Mouse (Mus musculus) E14TG2a.4 (cell line): ENCODE measurements around the gene Pik3cb.
A peak's percentile ranks its signal among the peaks of the same experiment; 100 is the strongest.

Experiments
- H3K27me3 ChIP-seq: 2 replicates; pipeline ENCODE4 v1.6.1; 2014; ENCODE audit warnings: low read length, control low read depth; ENCODE audit not compliant: insufficient read depth
- H3K36me3 ChIP-seq: 2 replicates; pipeline ENCODE4 v1.6.1; 2014; ENCODE audit warnings: low read length, control low read depth; ENCODE audit not compliant: insufficient read depth
- H3K4me1 ChIP-seq: replicated peaks from 2 replicates; pipeline ENCODE4 v1.6.1; 2014; ENCODE audit warnings: low read depth, low read length, control low read depth
- H3K4me3 ChIP-seq: replicated peaks from 2 replicates; pipeline ENCODE4 v1.5.1; 2014; ENCODE audit warnings: mild to moderate bottlenecking, low read length
- H3K9me3 ChIP-seq: 2 replicates; pipeline ENCODE4 v1.6.1; 2014; ENCODE audit warnings: low read length, control low read depth
- CTCF ChIP-seq: conservative IDR thresholded peaks from 2 replicates; pipeline ENCODE4 v1.5.1; 2014; ENCODE audit warnings: low read length
- NANOG ChIP-seq: IDR thresholded peaks from 2 replicates; pipeline ENCODE4 v1.6.1; 2014; ENCODE audit warnings: borderline replicate concordance, low read length, mixed read lengths
- POU5F1 ChIP-seq: IDR thresholded peaks from 2 replicates; pipeline ENCODE4 v1.6.1; 2014; ENCODE audit warnings: low read length, borderline replicate concordance

Gene Pik3cb

DNA sequence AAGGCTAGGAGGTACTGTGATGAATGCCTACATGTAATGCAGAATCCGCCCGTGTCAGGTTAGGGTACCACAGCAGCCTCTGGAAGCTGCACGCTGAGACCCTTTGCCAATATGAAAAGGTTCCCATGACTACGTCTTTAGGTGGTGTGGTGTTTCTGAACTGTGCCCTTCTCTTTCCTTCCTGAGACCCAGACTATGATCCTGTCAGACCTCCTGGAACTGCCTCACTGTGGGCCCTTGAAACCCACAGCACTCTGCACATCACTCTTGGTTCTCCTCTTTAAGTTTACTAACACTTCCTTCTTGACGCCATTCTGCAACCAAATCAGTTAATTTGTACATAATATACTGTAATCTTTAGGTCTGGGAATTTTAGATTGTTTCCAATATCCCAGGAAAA lies 58.7 kb downstream of the Pik3cb start:
- no peaks in the 10 kb centered on the region for H3K27me3 ChIP-seq
- TF ChIP-seq CTCF (no peak), POU5F1 (no peak), NANOG (no peak)
- H3K4me1 ChIP-seq = no peaks in the 10 kb centered on the region
- H3K4me3 ChIP-seq = no peak overlapping the region
- H3K36me3 ChIP-seq = peaks cover 64% of the 10 kb centered on the region
- no peaks in the 10 kb centered on the region for H3K9me3 ChIP-seq

DNA sequence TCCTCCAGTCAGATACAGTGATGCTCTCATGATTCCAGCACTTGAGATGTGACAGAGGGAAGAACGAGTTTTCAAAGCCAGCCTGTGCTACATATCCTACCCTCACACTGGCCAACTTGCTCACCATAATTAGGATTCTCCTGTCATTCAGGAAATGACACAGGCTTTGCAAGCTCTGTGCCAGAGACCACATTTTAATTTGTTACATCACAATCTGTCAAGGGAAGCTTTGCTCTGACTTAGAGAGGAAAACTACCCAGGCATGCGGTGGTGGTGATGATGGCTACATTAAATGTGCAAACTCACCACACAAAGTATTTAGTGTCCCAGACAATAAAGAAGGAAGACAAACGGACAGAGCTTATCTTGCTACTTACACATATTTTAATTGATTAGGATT lies 59.1 kb downstream of the Pik3cb start:
- H3K4me3 ChIP-seq = no peak overlapping the region
- H3K36me3 ChIP-seq = peaks cover 60% of the 10 kb centered on the region
- H3K9me3 ChIP-seq = no peaks in the 10 kb centered on the region
- TF ChIP-seq NANOG (no peak), POU5F1 (no peak), CTCF (no peak)
- H3K27me3 ChIP-seq = no peaks in the 10 kb centered on the region
- no peaks in the 10 kb centered on the region for H3K4me1 ChIP-seq

GRCm38 (mm10) chr9:99080657-99081056 lies 59.8 kb downstream of the Pik3cb start:
- H3K36me3 ChIP-seq = peaks cover 57% of the 10 kb centered on the region
- H3K9me3 ChIP-seq = no peaks in the 10 kb centered on the region
- no peaks in the 10 kb centered on the region for H3K4me1 ChIP-seq
- H3K4me3 ChIP-seq = no peak overlapping the region
- H3K27me3 ChIP-seq = no peaks in the 10 kb centered on the region
- TF ChIP-seq POU5F1 (no peak), CTCF (0 out of 2 replicates have a peak, but pooled peaks have one; percentile 6), NANOG (no peak)

DNA sequence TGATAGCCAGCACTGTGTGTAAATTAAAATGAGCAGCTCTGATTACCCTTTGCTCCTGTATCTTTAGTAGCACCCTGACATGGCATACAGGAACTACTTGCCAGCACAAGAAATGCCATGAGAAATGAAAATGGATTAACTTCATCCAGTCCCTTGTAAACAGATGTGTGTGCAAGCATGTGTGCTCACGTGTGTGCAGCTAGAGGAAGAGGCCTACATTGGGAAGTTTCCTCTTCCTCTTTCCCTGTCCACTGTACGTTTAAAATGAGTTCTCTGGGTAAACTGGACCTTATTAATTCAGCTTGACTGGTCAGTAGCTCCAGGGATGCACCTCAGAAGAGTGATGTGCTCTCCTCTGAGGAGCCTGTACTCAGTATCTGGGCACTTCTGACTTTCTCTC lies 66.0 kb downstream of the Pik3cb start:
- Histone ChIP-seq H3K9me3 (no peaks in the 10 kb centered on the region), H3K27me3 (no peaks in the 10 kb centered on the region), H3K36me3 (peaks cover 59% of the 10 kb centered on the region), H3K4me3 (no peak overlapping the region), H3K4me1 (no peaks in the 10 kb centered on the region)
- TF ChIP-seq NANOG (no peak), POU5F1 (no peak), CTCF (no peak)

DNA sequence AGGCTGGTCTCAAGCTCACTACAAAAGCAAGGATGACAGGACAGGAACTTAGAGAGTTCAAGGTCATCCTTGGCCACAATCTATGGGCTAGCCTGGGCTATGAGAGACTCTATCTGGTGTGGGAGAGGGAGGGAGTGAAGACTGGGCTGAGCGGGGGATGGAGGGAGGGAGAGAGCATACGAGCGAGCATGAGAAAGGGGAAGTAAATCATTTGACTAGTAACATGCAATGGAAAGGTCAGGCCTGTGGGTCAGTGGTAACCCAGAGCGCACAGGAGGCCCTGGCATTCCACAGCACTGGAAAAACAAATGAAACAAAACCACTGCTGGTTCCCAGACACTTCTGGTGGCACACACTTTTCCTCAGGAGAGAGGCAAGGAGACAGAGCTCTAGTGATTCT lies 67.9 kb downstream of the Pik3cb start:
- H3K4me1 ChIP-seq = no peaks in the 10 kb centered on the region
- no peaks in the 10 kb centered on the region for H3K9me3 ChIP-seq
- H3K4me3 ChIP-seq = no peak overlapping the region
- peaks cover 71% of the 10 kb centered on the region for H3K36me3 ChIP-seq
- TF ChIP-seq POU5F1 (no peak), CTCF (no peak), NANOG (no peak)
- no peaks in the 10 kb centered on the region for H3K27me3 ChIP-seq

DNA sequence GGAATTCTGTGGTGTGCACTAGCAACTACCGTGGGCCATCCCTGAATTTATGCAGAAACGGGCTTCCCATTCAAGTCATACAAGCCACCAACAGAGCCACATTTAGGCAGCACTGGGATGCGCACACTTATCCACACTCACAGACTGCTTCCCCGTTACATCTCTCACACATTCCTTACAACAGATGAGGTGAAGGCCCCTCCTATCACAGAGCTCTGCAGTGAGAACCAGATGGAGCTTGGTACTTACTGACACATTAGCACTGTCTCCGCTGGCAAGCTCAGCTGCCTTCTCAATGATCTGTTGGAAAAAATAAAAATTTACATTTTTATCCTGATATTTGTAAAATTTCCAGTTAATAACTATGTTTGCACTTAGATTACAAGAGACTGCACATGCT lies 75.1 kb downstream of the Pik3cb start:
- Histone ChIP-seq H3K36me3 (peaks cover 95% of the 10 kb centered on the region), H3K9me3 (no peaks in the 10 kb centered on the region), H3K4me3 (no peak overlapping the region), H3K27me3 (no peaks in the 10 kb centered on the region), H3K4me1 (no peaks in the 10 kb centered on the region)
- TF ChIP-seq NANOG = no peak
- TF ChIP-seq CTCF = no peak
- TF ChIP-seq POU5F1 = no peak

DNA sequence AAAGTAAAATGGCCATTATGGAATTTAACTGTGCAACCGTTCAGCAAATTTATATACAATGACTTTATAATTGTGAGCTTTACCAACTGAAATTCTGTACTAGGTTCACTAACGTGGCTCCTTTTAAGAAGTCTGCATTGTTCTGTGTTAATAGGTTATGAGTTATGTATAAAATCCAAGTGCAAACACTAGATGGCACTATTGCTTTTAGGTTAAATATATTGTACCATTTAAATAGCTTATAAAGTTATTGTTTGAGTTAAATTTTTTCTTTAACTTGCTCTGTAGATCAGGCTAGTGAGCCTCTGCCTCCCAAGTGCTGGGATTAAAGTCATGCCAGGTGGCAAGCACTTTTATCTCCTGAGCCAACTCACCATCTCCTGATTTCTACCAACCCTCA lies 76.2 kb downstream of the Pik3cb start:
- H3K27me3 ChIP-seq = no peaks in the 10 kb centered on the region
- H3K9me3 ChIP-seq = no peaks in the 10 kb centered on the region
- H3K4me1 ChIP-seq = no peaks in the 10 kb centered on the region
- peaks cover 95% of the 10 kb centered on the region for H3K36me3 ChIP-seq
- no peak overlapping the region for H3K4me3 ChIP-seq
- TF ChIP-seq POU5F1 = no peak
- TF ChIP-seq NANOG = no peak
- peak; percentile 24 for TF ChIP-seq CTCF

DNA sequence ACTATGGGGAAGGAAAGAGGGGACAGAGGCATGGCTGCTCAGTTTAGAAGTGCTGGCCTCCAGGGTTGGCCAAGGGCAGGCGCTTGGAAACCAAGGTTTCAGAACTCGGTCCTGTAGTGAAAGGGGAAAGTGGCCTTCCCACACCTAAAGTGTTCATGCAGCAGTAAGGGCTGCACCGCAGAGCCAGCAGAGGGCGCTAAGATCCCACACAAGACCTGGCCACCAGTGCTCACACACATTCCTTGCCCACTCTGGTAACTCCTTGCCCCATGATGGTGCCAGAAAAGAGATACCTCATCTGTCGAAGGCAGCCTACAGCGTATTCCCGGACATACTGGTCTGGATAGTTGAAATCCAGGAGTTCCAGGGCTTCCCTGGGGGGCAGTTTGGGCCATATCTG lies 77.9 kb downstream of the Pik3cb start:
- TF ChIP-seq POU5F1 (no peak), NANOG (no peak), CTCF (peak; percentile 88)
- Histone ChIP-seq H3K9me3 (no peaks in the 10 kb centered on the region), H3K4me1 (no peaks in the 10 kb centered on the region), H3K36me3 (peaks cover 94% of the 10 kb centered on the region), H3K4me3 (no peak overlapping the region), H3K27me3 (no peaks in the 10 kb centered on the region)

DNA sequence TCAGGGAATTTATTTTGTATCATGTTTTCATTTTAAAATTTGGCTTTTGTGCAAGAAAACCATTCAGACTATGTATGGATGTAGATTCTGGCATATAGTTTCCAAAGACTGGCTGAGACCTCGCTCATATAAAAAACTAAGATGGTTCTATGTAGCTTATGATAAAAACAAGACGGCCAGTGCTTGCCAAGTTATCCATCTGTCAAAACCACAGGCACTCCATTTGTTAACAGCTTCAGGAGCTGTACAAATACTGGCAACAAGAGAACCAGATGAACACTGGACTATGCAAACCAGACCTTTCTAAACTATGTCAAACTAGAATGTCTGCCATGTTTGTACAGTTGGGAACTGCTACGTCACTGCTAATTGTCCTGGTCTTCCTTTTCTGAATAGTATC lies 82.7 kb downstream of the Pik3cb start:
- no peaks in the 10 kb centered on the region for H3K27me3 ChIP-seq
- TF ChIP-seq CTCF (no peak), POU5F1 (no peak), NANOG (no peak)
- H3K4me3 ChIP-seq = no peak overlapping the region
- H3K9me3 ChIP-seq = no peaks in the 10 kb centered on the region
- H3K4me1 ChIP-seq = no peaks in the 10 kb centered on the region
- H3K36me3 ChIP-seq = peaks cover 82% of the 10 kb centered on the region
